Mouse (Mus musculus): ENCODE results near the gene Wbp2.

The Wbp2 gene

DNA sequence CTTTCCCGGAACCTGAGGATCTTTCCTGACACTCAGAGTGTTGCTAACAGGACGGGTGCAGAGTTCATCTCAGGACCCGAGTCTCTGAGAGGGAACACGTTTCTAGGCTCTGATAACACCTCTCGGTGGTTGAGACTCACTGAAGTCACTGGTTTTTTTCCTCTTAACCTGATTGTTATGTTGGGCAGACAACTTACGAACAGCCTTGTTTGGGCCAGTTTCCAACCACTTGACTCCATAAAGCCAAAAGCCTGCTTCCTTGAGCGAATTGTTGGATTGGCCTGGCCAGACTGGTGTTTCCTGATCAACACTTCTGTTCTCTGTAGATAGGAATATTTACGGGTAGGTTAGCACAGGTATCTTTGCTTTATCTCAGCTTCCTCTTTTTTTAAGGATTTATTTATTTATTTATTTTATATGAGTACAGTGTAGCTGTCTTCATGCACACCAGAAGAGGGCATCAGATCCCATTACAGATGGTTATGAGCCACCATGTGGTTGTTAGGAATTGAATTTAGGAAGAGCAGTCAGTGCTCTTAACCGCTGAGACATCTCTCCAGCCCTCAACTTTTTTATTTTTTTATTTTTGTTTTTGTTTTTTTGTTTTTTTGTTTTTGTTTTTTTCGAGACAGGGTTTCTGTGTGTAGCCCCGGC, 2.1 kb upstream of the Wbp2 start:
- DNase-seq, result no peak

DNA sequence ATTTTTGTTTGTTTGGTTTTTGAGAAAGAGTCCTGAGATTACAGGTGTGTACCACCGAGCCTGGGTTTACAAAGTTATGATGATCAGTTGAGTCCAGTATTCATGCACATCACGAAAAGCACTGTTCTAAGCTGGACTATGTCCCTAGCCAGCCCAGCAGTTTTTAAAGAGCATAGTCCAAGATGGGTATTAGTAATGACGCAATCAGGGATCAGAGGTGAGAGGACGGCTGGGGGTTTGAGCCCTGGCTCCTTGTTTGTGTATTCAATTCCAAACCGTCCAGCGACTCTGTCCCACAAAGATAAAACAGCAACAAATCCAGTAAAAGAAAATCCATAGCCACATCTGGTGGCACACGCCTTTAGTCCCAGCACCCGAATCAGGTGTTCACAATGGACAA, 1.4 kb upstream of the Wbp2 start:
- DNase-seq, result no peak

DNA sequence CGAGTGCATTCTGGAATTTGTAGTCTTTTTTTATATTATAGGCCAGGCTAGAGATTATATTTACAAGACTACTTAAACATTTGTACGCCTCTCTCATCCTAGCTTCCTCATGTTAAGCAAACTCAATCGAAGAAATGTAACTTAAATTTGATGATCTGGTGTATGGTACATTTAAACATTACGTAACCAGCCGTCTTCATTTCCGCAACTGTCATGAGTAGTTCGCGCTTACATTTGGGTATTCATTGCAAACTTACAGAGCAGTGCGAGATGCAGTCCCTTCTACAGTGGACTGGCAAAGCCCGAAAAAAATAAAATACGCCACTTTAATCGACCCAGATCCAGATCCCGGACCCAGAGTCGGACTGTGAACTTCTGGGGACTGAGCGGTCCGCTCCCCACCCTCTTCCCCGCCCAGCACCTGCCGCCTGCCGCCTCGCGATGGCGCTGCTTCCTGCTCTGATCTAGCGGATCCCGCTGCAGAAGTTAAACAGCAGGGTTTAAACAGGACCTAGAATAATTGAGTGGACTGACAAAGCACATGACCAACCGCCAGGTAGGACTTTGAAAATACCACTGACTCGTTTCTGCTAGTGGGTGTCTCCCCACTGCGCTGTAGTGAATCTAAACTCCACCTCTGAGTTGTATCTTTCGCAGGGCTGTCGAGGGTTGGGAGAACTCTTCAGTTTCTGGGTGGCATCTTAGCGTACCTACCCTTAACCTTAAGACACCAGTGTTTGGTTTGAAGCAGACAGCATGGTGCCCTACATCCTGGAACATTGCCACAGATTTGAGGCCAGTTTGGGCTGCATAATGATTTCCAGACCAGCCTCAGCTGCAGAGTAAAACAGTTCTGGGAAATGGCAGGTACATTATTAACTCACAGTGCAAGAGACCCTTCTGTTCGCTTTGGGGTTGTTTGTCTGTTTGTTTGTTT, 667 bp upstream of the Wbp2 start:
- DNase-seq, result peak; percentile 90

DNA sequence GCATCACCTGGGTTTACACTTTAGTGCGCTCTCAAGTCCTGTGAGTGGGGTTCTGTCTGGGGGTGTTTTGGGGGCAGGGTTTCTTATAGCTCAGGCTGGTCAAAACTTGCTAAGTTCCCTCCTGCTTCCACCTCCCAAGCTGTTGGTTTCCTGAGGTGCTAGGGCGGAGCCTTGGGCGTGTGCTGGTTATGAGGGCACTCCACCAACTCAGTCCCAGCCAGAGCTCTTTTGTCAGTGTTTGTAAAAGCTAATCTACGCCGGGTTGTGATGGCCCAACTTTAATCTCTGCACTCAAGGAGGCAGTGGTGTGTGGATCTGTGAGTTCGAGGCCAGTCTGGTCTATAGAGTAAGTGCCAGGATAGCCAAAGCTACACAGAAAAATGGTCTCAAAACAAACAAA, 2.6 kb downstream of the Wbp2 start:
- DNase-seq, result no peak

DNA sequence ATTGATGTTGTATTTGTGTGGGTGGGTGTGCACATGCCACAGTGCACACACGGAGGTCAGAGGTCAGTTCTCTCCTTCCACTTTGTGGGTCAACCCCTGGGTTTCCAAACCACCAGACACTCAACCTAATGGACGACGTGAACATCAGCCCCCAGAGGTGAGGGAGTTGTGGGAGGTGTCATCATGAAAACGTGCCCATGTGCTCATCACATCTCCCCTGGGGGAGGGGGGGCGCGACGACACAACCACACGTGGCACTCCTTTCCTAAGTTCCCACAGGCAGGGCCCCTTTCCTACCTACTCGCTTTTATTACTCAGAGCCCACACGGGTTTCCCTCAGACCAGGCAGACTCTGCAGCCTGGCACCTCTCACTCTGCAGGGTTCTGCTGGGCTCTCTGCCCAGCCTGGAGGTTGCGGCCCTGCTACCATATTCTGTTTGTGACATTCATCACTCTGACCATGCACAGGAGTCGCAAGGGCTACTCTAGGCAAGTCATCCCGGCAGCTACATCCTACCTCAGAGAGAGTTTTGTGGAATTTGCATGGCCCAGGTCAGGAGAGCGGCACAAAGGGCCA, 3.6 kb downstream of the Wbp2 start:
- no peak for DNase-seq

DNA sequence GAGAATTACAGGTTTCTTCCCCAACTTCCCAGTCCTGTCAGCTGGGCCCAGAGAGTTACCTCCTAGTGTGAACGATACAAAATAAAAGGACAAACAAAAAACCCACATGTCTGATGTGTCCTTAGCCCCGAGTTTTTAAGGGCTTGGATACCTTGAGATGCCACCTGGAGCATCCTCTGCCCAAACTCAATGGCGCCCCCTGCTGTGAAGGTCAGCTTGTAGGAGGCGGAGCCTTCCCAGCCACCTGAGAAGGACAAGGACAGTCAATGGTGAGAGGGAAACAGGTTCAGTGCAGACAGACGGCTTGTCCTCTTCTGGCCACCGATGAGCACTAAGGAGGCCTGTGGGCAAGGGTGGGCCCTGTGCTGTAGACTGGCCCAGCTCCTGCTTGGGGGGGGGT, 5.7 kb downstream of the Wbp2 start:
- peak; percentile 80 for DNase-seq

DNA sequence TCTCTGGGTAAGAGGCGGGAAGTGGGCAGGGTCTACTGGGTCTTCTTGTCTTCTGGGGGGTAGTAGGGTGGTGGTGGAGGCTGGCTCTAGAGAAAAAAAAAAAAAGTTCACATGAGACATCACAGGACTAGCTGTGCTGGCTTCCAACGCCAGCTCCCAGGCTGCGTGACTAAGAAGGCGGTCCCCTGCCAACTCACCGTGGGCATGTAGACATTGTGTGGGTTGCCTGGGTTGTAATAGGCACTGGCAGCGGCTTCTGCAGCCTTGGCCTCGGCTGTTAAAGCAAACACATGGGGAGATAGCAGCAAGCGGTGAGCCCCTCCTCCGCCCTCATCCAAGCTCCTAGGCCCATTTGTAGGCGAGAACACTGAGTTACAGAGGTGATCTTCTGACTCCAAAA, 7.3 kb downstream of the Wbp2 start:
- DNase-seq, result no peak

DNA sequence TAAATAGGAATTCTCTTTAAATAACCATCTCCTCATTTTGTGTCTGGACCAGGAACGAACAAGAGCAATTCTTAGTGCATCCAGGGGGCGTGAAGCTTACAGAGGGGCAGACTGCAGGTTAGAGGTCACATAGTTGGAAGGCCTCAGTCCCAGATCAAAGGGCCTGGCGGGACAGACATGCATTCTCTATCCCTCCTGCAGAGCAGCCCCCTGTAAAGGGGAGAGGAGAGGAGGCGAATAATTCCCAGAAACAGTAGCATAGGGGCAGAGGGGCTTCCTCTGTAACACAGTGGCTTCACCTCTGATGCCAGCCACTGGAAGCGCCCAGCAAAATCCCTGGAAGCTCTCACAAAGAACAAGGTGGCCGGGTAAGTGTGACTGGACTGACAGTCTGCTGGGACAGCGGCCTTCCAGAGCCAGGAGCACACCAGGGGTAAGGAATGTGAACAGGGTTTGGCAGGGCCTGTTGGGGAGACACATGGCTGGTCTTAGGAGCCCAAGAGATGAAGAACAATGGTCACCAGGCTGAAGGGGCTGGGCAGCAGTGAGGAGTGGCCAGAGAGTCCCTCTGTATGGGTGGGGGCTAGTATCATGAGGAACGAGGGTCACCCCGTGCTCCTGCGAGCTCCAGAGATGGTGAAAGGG, 8.0 kb downstream of the Wbp2 start:
- no peak for DNase-seq

DNA sequence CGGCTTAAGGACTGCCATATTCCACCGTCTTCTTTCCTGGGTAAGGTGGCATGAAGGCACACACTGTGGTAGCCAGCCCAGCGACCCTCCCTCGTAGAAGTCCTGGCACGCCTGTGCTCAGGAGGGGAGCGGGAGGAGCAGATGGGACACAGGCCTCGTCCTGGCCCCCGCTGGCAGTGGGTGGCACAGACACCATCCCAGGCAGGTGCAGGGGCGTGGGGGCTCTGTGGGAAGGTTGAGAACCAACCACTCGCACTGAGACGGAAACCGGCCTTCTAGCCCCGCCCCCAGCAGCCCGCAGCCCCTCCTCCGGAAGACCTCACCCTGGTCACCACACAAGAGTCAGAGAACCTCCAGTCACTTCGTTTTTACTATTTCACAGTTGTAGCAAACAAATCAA, 8.6 kb downstream of the Wbp2 start:
- DNase-seq, result peak; percentile 95

DNA sequence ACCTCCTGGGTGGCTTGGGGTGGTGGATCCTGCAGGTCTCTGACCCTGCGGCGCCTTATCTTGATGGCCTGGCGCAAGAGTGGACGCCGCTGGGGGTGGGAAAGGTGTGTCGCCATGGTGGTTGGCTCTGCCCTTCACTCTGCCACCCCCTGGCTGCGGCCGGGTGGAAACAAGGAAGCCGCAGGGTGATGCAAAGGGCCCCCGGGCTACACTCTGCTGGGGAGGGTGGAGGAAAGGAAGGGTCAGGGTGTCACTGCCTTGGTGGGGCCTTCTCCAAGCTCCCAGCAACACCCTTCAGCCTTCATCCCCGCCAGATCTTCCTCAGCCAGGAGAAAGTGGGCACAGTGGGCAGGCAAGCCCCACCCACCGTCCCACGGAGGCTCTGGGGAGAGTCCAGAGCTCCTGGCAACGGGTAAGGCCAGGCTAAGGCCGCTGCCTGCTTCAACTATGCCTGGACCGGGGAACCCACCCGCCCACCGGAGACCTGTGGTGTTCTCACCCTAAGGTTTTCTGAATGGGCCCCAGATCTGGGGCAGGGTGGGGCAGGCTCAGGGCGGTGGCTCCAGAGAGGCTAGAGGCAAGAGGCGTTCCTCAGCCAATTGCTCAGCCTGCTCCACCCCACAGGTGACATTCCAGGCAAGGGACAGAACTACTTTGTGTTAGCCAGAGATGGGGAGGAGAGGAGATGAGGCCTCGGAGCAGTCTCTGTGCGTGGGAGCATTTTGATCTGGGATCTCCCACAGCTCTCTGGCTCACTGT, 9.2 kb downstream of the Wbp2 start, which contains the start of gene Unc13d:
Unc13d (minus strand) TSS at position 516 of the 759 bp plus-strand sequence.
- peak; percentile 81 for DNase-seq

DNA sequence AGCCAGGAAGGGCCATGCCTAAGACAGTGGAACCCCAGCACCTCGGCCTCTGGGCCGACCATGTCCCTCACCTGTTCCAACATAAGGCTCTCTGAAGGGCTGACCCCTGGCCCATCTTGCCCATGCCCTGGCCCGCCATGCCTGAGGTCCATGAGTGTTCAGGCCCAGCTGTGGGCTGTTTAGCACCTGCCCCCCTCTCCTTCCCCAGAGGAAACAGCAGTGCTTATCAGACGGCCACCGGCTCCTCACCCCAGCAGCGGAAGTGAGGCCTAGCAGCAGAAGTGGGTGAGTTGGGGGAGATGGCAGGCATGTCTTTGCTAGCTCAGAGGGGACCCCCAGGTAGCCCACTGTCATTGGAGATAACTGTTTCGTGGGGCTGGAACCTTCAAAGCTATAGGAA, 10.0 kb downstream of the Wbp2 start:
- peak; percentile 80 for DNase-seq

DNA sequence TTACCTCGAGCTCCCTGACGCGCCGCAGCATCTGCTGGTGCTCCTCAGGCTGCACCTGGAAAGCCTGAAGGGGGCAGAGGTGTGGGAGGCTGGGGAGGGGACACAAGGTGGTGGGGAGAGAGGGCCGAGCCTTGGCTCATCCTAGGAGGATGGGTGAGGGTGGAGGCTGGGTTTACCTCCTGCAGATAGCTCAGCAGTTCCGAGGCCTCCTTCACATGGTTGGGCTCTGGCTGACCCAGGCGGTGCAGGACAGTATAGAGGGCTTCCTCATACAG, 10.6 kb downstream of the Wbp2 start:
- peak; percentile 33 for DNase-seq

DNA sequence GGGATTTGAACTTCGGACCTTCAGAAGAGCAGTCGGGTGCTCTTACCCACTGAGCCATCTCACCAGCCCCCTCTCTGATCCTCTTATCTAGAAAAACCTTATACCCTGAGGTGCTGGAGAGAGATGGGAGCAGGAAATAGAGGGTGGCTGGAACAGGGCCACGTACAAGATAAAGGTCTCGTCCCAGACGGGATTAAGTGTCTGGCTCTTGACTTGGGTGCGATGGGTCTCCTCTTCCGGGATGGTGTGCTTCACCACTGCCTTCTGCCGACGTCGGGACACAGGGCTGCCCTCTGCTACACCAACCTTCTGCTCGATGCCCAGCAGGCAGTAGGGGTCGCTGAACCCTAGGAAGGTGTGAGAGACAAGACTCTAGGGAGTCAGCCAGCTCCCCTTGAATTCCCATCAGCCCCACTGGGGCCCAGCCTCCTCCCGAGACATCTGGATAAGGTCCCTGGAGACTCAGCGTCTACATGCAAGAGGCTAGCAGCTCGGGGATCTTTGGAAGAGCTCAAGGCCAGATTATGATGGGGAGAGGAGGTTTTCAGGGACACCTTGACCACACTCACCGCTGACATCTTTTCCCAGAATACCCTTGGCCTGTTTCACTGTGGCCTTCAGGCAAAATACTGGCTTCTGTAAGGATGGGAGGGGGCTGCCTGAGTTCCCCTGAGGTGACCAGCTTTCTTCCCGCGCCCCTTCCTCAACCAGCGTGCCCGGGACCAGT, 11.1 kb downstream of the Wbp2 start:
- DNase-seq, result no peak

DNA sequence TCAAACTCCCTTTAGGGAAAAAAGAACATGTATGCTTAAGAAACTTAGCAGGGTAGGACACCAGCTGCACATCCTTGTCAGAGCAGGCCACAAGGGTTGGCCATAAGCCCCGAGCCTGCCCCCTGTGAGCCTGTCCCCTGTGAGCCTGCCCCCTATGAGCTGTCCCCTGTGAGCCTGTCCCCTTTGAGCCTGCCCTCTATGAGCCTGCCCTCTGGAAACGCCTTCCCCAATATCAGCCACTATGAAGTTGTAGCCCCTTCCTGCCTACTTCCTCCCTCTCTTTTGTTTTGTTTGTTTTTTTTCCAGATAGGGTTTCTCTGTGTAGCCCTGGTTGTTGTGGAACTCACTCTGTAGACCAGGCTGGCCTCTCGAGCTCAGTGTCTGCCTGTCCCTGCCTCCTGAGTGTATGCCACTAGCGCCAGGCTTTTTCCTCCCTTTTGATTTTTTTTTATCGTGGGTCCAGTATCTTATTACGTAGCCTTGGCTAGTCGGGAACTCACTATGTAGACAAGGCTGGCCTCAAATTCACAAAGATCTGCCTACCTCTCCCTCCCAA, 12.3 kb downstream of the Wbp2 start:
- no peak for DNase-seq

DNA sequence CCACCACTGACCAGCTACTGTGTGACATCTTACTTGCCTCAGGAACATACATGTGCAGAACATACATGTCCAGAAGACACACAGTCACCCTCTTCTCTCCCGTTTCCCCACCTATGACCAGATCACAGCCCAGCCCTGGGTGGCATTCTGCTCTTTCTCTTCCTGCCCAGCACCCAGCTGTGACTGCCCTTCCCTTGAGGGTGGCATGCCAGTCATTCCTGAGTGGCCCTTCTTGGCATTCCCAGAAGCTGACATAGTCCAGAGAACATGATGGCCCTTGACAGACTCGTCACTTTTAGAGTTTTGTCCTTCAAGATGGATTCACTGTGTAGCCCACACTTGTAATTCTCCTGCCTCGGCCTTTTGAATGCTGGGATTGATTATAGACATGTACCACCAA, 14.2 kb downstream of the Wbp2 start:
- DNase-seq, result no peak

DNA sequence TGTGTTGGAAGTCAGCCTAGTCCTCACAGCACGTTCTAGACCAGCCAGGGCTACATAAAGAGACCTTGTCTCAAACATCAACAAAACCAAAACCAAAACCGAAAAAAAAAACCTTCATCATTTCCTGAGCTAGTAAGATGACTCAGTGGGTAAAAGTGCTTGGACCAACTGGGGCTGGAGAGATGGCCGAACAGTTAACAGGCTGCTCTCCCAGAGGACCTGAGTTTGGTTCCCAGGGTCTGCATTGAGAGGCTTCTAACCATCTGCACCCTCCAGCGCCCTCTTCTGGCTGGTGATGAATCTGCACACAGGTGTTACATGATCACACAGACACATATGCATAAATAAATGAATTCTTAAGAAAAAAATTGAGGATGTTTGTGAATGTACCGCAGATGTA, 15.3 kb downstream of the Wbp2 start:
- DNase-seq, result peak; percentile 50

DNA sequence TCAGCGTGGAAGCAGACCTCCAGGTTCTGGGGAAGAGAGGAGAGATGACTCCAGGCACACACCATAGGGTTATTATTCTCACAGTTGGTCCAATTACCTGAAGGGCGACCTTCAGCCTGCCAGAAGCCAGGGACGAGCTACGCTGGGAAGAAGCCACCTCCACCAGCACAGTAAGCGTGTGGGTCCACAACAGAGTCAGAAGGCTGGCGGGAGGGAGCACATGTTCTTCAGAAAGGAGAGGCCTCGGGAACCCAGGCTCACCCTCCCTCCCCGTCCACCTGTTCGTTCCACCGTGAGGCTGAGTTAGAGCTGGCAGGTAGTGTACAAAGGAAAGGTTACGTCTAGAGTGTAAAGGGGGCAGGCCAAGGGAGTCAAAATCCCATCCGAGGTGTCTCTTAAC, 21.4 kb downstream of the Wbp2 start:
- no peak for DNase-seq

DNA sequence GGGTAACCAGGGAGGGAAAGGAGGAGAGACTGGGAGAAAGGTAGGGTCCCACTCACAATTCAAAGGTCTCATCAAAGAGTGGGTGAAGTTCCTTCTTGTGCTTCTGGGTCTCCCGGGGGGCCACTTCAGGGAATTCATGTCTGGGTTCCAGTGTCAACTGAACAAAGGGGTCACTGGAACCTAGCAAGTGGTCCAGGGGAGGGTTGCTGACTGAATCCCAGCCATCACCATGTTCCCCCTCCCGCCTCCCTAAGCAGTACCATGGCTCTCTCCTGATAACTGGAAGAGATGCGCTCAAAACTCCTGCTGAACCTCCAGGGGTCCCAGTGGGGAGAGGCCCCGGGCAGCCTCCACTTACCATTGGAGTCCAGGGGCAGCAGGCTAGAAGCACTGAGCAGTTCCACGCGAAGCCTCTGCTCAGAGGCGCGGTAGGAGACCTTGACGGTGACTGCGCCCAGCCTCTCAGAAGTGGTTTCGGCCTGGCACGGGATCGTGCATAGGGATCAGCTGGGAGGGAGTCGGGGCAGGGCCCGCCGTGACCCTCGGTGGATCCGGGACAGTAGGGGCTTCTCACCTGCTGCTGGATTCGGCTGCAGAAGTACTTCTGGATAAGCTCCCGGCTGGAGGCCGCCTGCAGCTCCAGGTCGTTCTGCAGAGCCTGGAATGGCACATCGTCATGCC, 22.5 kb downstream of the Wbp2 start:
- no peak for DNase-seq

DNA sequence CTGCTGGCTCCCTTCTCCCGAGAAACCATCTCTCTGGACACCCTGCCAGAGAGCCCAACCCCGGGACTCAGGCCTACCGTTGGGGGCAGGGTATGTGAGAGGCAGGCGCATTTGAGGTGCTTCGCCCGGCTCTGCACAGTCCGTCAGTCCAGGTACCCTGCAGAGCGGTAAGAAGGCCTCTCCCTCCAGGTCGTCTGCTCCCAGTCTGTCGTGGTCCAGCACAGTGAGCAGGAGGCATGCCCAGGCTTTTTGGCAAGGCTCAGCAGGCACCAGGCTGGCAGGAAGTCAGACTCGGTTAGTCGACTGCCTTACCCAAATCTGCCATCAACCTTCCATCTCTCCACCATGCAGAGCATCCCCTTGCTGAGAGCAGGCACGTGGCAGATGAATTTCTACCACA, 23.2 kb downstream of the Wbp2 start:
- DNase-seq, result no peak

DNA sequence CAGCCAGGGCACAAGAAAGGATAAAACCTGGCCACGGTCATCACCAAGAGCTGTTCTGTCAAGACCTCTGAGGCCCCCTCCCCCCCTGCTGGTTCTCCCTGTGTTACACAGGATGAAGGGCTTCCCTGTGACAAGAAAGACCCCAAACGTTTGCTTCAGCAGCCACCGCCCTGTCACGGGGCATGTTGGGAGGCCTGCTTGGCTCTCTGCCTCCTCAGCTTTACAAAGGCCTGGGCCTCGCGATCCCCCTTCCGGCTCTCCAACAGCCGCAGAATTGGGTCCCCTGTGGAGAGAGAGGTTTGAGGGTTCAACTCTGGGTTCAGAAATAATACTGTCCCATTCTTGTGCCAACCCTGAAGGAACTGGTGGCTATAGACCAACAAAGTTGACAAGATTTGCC, 24.3 kb downstream of the Wbp2 start:
- DNase-seq, result no peak

All from thymus, postnatal 25 days (tissue).